Mouse (Mus musculus): ENCODE measurements around the gene Etv2. TPM values are rescaled to one million over a fixed set of nuclear protein-coding genes. Genes with fewer than 3 reads are reported as not detected.

Etv2 gene
- not detected for total RNA-seq (2021)

- no peak for DNase-seq
- intact Hi-C loops (cut with DNase I) = no loop called here
Observed at GRCm38 (mm10) chr7:30635752-30636151, at the start of gene Etv2. Gene Etv2 (minus strand): TSS chr7:30635852.

GRCm38 (mm10) chr7:30683425-30683824 is 47.8 kb upstream of the Etv2 start:
- intact Hi-C loops (cut with DNase I) = no loop called here

DNA sequence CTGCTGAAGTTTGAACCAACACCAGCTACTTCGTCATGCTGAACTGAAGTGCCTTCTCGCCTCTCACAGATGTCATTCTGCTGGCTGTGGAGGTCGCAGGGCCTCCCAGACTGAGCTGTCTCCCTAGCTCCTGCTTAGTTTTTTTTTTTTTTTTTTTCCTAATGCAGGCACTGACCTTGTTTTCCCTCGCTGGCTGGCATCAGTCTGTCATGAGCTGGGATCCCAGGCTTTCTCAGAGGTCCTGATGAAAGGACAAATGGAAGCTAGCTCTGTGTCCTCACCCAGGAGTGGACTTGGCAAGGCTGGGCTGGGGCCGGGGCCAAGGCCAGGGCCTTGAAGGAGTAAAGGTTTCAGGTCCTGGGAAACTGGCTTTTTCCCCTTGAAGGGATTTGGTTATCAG is 46.2 kb upstream of the Etv2 start:
- intact Hi-C loops (cut with DNase I) = no loop called here

More at GRCm38 (mm10) chr7:30683425-30683824, 47.8 kb upstream of the Etv2 start:
- DNase-seq = no peak

GRCm38 (mm10) chr7:30678263-30678975 is 42.8 kb upstream of the Etv2 start:
- peak; percentile 84 for DNase-seq
- intact Hi-C loops (cut with DNase I) = no loop called here

More for the DNA sequence above, 46.2 kb upstream of the Etv2 start:
- DNase-seq = no peak

DNA sequence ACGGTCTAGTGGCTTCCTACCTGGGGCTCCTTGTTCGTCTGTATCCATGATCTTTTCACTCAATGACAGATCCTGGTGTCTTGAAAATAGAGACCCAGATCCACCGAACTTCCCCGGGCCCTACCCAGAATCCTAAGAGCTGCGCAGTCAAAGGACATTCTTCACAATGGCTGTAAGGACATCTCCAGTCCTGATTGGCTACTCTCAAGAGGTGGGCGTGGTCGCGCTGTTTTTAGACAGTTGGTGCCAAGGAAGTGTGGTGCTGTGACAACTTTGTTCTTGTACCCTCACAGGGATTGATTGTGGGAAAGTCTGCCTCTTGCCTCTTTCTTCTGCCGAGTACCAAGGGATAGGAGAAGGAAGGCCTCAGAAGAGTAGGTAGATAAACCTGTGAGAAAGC is 35.8 kb upstream of the Etv2 start, which contains the start of gene Pmis2:
Pmis2 (minus strand) TSS at position 126 of the 400 bp plus-strand sequence.
- intact Hi-C loops (cut with DNase I) = no loop called here
- no peak for DNase-seq

GRCm38 (mm10) chr7:30669229-30669628 is 33.6 kb upstream of the Etv2 start:
- intact Hi-C loops (cut with DNase I) = no loop called here
- DNase-seq = no peak

GRCm38 (mm10) chr7:30665321-30665720 is 29.7 kb upstream of the Etv2 start:
- peak; percentile 25 for DNase-seq
- intact Hi-C loops (cut with DNase I) = no loop called here

- DNase-seq = peak; percentile 92
- intact Hi-C loops (cut with DNase I) = no loop called here
Observed at GRCm38 (mm10) chr7:30664529-30665200, 29.0 kb upstream of the Etv2 start, which contains the start of gene Haus5. Gene Haus5 (minus strand): TSS chr7:30664994.

DNA sequence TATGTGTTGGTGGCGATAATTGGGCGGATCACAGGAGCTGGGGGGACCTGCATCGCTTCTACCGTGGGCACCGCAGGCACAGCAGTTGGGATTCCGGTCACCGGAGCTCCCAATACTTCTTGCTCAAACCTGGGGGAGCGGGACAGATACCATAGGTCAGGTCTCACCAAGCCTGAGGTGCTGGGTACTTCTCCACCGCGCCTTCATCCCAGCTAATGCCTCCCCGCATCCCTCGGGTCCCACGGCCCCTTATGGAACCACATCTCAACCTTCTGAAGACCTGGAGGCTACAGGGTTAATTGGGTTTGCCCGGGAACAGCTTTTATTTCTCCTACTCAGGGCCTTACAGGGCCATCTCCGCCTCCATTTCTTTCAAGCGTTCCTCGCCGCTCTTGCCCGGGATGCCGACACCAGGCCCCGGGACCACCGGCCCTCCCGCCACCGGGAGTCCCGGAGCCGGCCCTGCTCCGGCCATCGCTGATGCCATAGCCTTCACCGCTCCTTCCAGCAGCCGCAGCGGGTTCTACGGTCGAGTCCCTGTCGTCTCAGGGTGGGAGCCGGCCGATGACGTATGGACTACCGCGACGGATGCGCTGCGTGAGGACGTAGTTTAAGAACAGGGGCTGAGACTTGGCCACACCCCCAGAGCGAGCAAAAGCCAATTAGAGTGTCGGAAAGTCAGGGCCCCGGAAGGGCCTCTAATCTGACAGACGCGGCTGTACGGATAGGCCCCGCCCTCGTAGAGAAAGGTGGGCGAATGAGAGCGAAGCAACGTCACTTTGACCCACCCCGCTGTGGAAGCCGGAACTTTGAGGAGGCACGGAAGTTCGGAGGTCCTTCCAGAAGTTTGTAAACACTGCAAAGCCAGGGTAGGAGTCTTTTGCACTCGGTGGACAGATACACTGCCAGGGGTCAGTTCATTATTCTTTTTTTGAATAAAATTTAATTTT is 14.2 kb upstream of the Etv2 start, which contains the start of gene Rbm42:
Rbm42 (minus strand) TSS at position 727 of the 950 bp plus-strand sequence.
- peak; percentile 98 for DNase-seq
- intact Hi-C loops (cut with DNase I) = no loop called here

DNA sequence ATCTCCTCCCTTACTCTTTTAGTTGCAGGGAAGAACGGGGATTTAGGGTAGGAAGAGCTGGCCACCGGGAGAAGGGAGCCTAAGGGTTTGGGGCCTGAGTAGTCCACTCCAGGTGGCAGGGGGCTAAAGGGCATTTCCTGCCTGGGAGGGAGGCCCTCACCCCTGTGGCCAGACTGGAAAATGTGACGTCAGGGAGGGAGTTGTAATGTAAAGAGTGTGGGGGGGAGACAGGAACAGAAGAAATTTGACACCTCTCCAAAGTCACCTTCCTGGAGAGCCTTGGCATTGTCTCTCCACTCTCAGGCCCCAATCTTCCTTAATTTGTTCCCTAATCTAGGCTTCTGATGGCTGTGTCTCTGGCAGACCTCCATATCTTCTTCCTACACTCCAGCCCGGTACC is 3.4 kb upstream of the Etv2 start:
- no peak for DNase-seq
- intact Hi-C loops (cut with DNase I) = no loop called here

DNA sequence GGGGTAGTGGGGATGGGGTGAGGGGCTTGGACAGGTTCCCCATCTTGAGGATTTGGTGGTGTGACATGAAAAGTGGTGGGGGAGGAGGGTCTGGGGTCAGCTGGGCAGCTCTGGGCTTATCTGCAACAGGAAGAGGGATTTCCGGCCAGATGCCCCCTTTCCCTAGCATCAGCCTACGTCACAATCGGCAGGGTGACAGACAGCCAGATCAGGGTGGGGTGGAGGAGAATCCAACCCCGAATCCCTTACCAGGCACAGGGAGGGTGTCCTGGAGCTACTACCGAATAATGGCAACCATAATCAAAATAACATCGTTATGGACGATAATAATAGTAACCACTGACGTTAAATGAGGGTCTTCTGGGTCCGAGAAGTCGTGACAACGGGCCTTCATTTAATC is 743 bp upstream of the Etv2 start:
- intact Hi-C loops (cut with DNase I) = no loop called here

DNA sequence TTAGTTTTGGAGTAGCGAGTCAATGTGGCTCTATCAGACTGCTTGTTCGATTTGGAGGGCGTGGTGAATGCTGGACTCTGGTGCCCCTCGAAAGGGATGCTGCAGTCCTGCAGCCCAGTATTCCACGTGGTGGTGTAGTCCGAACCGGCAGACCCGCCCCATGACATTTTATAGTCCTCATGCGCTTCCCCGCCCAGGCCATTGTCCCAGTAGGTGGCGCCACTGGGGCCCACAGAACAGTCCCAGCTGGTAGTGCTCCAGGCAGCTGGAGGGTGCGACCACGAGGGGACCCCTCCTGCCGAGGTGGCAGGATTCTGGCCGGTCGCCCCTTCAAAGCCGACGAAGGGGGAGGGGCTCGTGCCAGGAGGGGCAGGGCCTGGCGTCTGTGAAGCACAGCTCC is 1.0 kb downstream of the Etv2 start:
- intact Hi-C loops (cut with DNase I) = no loop called here
- DNase-seq = peak; percentile 78

More for the DNA sequence above, 743 bp upstream of the Etv2 start:
- DNase-seq = no peak

DNA sequence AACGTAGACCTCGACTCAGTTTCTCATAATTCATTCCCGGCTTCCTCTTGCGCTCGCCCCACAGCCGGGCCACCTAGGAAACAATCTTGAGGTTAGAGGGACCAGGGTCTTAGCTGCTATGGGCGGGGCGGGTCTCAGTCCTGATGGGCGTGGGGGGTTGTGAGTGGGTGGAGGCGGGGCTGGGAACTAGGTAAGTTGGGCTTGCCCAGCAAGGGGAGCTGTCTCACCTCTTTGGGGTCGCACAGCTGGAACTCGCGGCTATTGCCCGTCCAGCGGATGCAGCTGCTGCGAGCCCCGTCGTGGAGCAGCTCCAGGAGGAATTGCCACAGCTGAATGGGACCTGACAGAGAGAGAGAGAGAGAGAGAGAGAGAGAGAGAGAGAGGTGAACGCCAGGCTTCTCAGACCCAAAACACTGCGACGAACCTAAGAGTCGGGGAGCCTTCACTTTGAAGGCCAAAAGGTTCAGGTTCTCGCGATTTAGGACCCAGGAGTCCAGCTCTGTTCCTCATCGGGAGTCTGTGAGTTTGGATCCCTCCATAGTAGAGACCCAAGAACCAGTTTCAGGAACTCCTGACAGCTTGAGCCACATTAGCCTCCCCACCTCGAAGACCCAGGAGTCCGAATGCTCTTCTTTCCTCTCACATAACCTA is 1.8 kb downstream of the Etv2 start:
- intact Hi-C loops (cut with DNase I) = no loop called here

GRCm38 (mm10) chr7:30629013-30629412 is 6.6 kb downstream of the Etv2 start:
- intact Hi-C loops (cut with DNase I) = no loop called here
- DNase-seq = no peak

More for the DNA sequence above, 1.8 kb downstream of the Etv2 start:
- DNase-seq = no peak

DNA sequence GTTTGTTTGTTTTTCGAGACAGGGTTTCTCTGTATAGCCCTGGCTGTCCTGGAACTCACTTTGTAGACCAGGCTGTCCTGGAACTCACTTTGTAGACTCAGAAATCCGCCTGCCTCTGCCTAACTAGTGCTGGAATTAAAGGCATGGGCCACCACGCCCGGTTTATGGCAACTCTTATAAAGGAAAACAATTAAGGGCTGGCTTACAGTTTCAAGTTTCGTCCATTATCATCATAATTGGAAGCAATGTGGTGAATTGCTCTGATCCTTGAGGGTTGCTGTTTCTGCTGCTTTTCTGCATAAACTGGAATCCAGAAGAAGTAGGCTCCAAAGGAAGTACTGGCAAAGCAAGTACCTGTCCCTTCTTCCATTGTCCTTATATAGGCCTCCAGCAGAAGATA is 9.0 kb downstream of the Etv2 start:
- intact Hi-C loops (cut with DNase I) = no loop called here
- DNase-seq = no peak

DNA sequence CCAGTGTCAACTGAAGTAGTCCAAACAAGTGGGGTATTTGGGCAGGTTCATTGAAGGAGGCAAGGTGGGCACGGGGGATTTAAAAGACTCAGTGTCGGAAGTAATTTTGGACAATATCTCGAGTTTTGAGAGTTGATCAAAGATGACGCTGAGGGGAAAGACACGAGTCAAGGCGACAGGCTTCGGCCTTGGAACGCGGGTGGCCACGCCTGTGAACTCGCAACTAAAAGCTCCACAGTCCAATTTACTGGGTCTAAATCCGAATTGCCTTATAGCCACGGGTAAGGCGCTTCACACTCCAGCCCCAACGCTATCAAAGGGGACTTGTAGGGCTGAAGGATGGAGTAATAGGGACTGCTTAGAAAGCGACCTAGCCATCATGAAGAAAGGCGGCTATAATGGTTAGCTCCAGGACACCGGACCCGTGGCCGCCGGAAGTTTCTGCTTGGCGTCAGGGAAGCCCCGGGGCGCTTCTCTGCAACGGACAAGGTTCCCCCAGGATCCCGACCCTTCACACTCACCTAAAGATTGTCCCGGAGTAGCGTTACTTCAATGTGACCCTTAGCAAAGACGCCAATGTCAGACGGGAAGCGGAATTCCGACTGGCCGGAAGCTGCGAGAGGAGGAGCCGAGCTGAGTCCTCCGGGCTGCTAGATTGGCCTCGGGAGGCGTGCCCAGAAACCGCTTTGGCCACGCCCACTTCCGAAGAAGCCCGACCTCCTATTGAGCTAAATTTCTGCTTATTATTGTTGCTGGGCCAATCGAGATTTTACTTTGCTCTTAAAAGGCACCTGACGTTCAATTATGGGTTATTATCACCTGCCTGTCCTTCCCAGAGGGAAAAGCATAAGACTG is 9.9 kb downstream of the Etv2 start, which contains the start of gene Cox6b1:
Cox6b1 (minus strand) TSS at position 622 of the 855 bp plus-strand sequence.
- intact Hi-C loops (cut with DNase I) = no loop called here
- peak; percentile 86 for DNase-seq

- no peak for DNase-seq
- intact Hi-C loops (cut with DNase I) = no loop called here
Observed at GRCm38 (mm10) chr7:30619202-30619601, 16.4 kb downstream of the Etv2 start.

DNA sequence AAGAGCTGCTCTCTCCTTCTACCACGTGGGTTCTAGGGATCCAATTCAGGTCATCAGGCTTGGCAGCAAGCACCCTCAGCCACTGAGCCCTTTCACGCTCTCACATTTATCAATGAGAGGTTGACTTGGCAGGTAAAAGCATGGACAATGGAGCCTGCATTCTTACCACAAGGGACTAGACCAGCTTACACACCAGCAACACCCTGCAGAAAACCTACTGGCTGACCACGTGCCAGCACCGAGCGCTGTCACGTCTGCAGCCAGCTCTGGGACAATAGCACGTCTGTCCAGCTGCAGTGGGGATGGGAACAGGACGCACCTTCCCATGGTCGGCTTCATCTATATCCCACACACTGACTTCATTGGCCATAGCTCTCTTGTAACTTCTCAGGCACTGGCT is 17.0 kb downstream of the Etv2 start:
- intact Hi-C loops (cut with DNase I) = no loop called here
- no peak for DNase-seq

GRCm38 (mm10) chr7:30615049-30615760 is 20.4 kb downstream of the Etv2 start:
- intact Hi-C loops (cut with DNase I) = no loop called here
- no peak for DNase-seq

Measured in left cerebral cortex, postnatal 4 days (tissue).